Mouse (Mus musculus) C2C12 (cell line): ENCODE data around the gene Rsu1.

Experiments
- CEBPB ChIP-seq: IDR thresholded peaks from one replicate; pipeline ENCODE4 v1.6.1; 2011; ENCODE audit warnings: low read depth, mild to moderate bottlenecking, control low read depth, moderate library complexity
- CTCF ChIP-seq: IDR thresholded peaks from one replicate; pipeline ENCODE4 v1.5.1; 2011; ENCODE audit not compliant: control insufficient read depth, insufficient read depth, insufficient read length

GRCm38 (mm10) chr2:13039785-13040184, 231.4 kb downstream of the Rsu1 start:
- TF ChIP-seq CTCF (no peak), CEBPB (no peak)
